Mouse (Mus musculus) myocyte (in vitro differentiated cells): ENCODE data around the gene Zbtb20. TPM values are rescaled to one million over a fixed set of nuclear protein-coding genes. Genes with fewer than 3 reads are reported as not detected.

Experiments used
- H3K27me3 ChIP-seq: one replicate; pipeline ENCODE4 v1.6.1; 2011; ENCODE audit not compliant: control insufficient read depth, insufficient read depth, insufficient read length
- H3K36me3 ChIP-seq: one replicate; pipeline ENCODE4 v1.6.1; 2011; ENCODE audit not compliant: control insufficient read depth, insufficient read depth
- H3K4me2 ChIP-seq: one replicate; pipeline ENCODE4 v1.6.1; 2011; ENCODE audit warnings: low read depth, control low read depth
- H3K4me3 ChIP-seq: one replicate; pipeline ENCODE4 v1.5.1; 2011; ENCODE audit warnings: mild to moderate bottlenecking, control low read depth, moderate library complexity
- H3K79me2 ChIP-seq: one replicate; pipeline ENCODE4 v1.6.1; 2011; ENCODE audit not compliant: control insufficient read depth, insufficient read depth
- H3ac ChIP-seq: one replicate; pipeline ENCODE4 v1.6.1; 2011; ENCODE audit not compliant: control insufficient read depth, insufficient read length
- CEBPB ChIP-seq: IDR thresholded peaks from 2 replicates; pipeline ENCODE4 v1.6.1; 2011; ENCODE audit warnings: mild to moderate bottlenecking, moderate library complexity; ENCODE audit not compliant: poor library complexity, insufficient read depth, severe bottlenecking
- E2F4 ChIP-seq: IDR thresholded peaks from one replicate; pipeline ENCODE4 v1.6.1; 2011; ENCODE audit warnings: mild to moderate bottlenecking, control low read depth, moderate library complexity; ENCODE audit not compliant: insufficient read depth
- MAX ChIP-seq: IDR thresholded peaks from one replicate; pipeline ENCODE4 v1.6.1; 2011; ENCODE audit warnings: low read depth, mild to moderate bottlenecking, control low read depth
- MYOD1 ChIP-seq, 3 experiments: IDR thresholded peaks; one replicate each; pipeline ENCODE4 v1.6.1; 2011; ENCODE audit warnings: control low read depth in 2 of 3, low read depth in 2 of 3, mild to moderate bottlenecking in 2 of 3, moderate library complexity in 1 of 3; ENCODE audit not compliant: insufficient read length in 2 of 3, control insufficient read depth in 1 of 3
- MYOG ChIP-seq, 3 experiments: IDR thresholded peaks; one replicate each; pipeline ENCODE4 v1.6.1; 2011; ENCODE audit warnings: control low read depth in 2 of 3, low read depth in 2 of 3, mild to moderate bottlenecking in 2 of 3; ENCODE audit not compliant: insufficient read length in 2 of 3, control insufficient read depth in 1 of 3, insufficient read depth in 1 of 3
- POLR2A ChIP-seq: IDR thresholded peaks from one replicate; pipeline ENCODE4 v1.6.1; 2011; ENCODE audit warnings: low read depth, mild to moderate bottlenecking, control low read depth, moderate library complexity; ENCODE audit not compliant: insufficient read length
- POLR2AphosphoS2 ChIP-seq: IDR thresholded peaks from one replicate; pipeline ENCODE4 v1.6.1; 2011; ENCODE audit warnings: low read depth, control low read depth; ENCODE audit not compliant: insufficient read length
- REST ChIP-seq: IDR thresholded peaks from one replicate; pipeline ENCODE4 v1.6.1; 2011; ENCODE audit warnings: mild to moderate bottlenecking, control low read depth, moderate library complexity; ENCODE audit not compliant: insufficient read depth, insufficient read length
- SRF ChIP-seq: IDR thresholded peaks from one replicate; pipeline ENCODE4 v1.6.1; 2011; ENCODE audit warnings: low read depth; ENCODE audit not compliant: control insufficient read depth, insufficient read length
- TCF12 ChIP-seq: IDR thresholded peaks from one replicate; pipeline ENCODE4 v1.6.1; 2011; ENCODE audit warnings: mild to moderate bottlenecking, control low read depth; ENCODE audit not compliant: poor library complexity, insufficient read depth, severe bottlenecking
- TCF3 ChIP-seq: IDR thresholded peaks from one replicate; pipeline ENCODE4 v1.6.1; 2011; ENCODE audit warnings: low read depth, control low read depth; ENCODE audit not compliant: insufficient read length
- USF1 ChIP-seq: IDR thresholded peaks from one replicate; pipeline ENCODE4 v1.6.1; 2011; ENCODE audit warnings: low read depth, mild to moderate bottlenecking, control low read depth, moderate library complexity
- polyA plus RNA-seq: library from polyadenylated mRNA; unstranded; fragments of >200 nt; fragmentation: generic; extraction: Trizol; gene quantifications from one replicate; pipeline ENCODE4 v1.2.1, GENCODE M21; 2012; ENCODE audit warnings: missing spikeins

Gene Zbtb20
- polyA plus RNA-seq, 1 experiment = 5.0 TPM

DNA sequence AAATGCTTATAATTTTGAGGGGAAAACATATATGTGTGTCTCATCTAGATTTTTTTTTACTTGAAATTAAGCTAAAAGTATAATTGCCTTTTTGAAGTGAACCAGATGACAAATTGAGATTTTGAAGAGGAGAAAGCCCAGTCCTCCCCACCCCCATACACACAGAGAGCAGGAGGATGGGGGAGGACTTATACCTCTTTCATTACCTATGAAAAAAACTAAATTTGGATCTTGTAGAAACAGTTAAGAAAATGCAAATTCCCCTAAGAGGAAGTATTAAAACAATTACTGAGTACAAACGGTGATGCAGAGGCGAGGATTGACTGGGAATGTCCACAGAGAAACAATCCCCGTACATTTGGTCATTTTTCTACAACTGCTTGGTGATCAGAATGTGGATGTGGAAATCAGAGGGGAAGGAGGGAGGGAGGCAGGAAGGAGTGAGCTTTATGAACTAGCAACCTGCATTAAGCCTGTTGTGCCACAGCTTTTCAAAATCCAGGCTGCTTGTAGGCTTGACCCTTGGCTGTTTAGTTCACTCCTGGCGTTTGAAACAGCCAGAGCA lies 578.8 kb downstream of the Zbtb20 start:
- no peak overlapping the region for H3K4me2 ChIP-seq
- H3ac ChIP-seq = no peak overlapping the region
- H3K4me3 ChIP-seq = no peak overlapping the region
- TF ChIP-seq MYOD1 (IDR thresholded peaks at IDR 0.05; ENCODE audit: control insufficient read depth in 1 of 3, insufficient read length in 2 of 3, low read depth in 2 of 3) (no peak), MAX (no peak), CEBPB (no peak), USF1 (no peak), REST (no peak), POLR2A (no peak), TCF3 (no peak), SRF (no peak), POLR2AphosphoS2 (no peak), MYOG (IDR thresholded peaks at IDR 0.05; ENCODE audit: control insufficient read depth in 1 of 3, insufficient read depth in 1 of 3, insufficient read length in 2 of 3, low read depth in 2 of 3) (no peak), TCF12 (no peak), E2F4 (no peak)
- no peaks in the 10 kb centered on the region for H3K27me3 ChIP-seq
- no peaks in the 10 kb centered on the region for H3K36me3 ChIP-seq
- peaks cover 21% of the 10 kb centered on the region for H3K79me2 ChIP-seq

- no peak overlapping the region for H3ac ChIP-seq
Observed at GRCm38 (mm10) chr16:43456446-43457172, 580.9 kb downstream of the Zbtb20 start.

DNA sequence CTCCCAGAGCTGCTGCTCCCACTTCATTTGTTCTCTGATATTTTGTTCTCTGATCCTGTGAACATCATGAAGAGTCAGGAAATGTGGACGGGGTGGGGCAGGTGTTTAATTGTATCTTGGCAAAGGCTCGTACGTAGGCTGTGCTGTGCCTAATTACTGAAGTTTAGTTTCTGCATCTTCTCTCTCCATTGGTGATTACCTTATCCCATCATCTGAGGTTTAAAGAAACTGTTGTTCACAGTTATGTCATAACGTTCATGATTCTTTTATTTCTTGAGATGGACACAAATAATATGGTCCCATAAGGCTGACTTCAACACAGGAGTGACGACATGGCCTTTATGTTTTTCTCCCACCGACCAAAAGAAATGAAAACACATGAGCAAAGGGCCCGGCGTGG lies 582.1 kb downstream of the Zbtb20 start:
- no peak overlapping the region for H3ac ChIP-seq
- H3K4me3 ChIP-seq = no peak overlapping the region
- no peaks in the 10 kb centered on the region for H3K27me3 ChIP-seq
- peaks cover 13% of the 10 kb centered on the region for H3K79me2 ChIP-seq
- peak overlapping the region; percentile 70 for H3K4me2 ChIP-seq
- TF ChIP-seq TCF3 = no peak
- no peak for TF ChIP-seq E2F4
- no peak for TF ChIP-seq MYOG (IDR thresholded peaks at IDR 0.05; ENCODE audit: control insufficient read depth in 1 of 3, insufficient read depth in 1 of 3, insufficient read length in 2 of 3, low read depth in 2 of 3)
- TF ChIP-seq POLR2AphosphoS2 = no peak
- no peak for TF ChIP-seq TCF12
- no peak for TF ChIP-seq MAX
- TF ChIP-seq CEBPB = no peak
- no peak for TF ChIP-seq POLR2A
- no peak for TF ChIP-seq MYOD1 (IDR thresholded peaks at IDR 0.05; ENCODE audit: control insufficient read depth in 1 of 3, insufficient read length in 2 of 3, low read depth in 2 of 3)
- no peak for TF ChIP-seq REST
- no peak for TF ChIP-seq USF1
- TF ChIP-seq SRF = no peak
- H3K36me3 ChIP-seq = no peaks in the 10 kb centered on the region

More at GRCm38 (mm10) chr16:43456446-43457172, 580.9 kb downstream of the Zbtb20 start:
- no peak overlapping the region for H3K4me3 ChIP-seq
- H3K4me2 ChIP-seq = peak overlapping the region; percentile 50
- TF ChIP-seq SRF (no peak), USF1 (no peak), POLR2A (no peak), TCF12 (no peak), POLR2AphosphoS2 (no peak), TCF3 (no peak), MYOD1 (IDR thresholded peaks at IDR 0.05; ENCODE audit: control insufficient read depth in 1 of 3, insufficient read length in 2 of 3, low read depth in 2 of 3) (no peak), CEBPB (no peak), E2F4 (no peak), MYOG (IDR thresholded peaks at IDR 0.05; ENCODE audit: control insufficient read depth in 1 of 3, insufficient read depth in 1 of 3, insufficient read length in 2 of 3, low read depth in 2 of 3) (no peak), REST (no peak), MAX (no peak)
- no peaks in the 10 kb centered on the region for H3K27me3 ChIP-seq
- peaks cover 18% of the 10 kb centered on the region for H3K79me2 ChIP-seq
- H3K36me3 ChIP-seq = no peaks in the 10 kb centered on the region

GRCm38 (mm10) chr16:43458726-43459223 lies 583.1 kb downstream of the Zbtb20 start:
- TF ChIP-seq SRF (no peak), MYOD1 (IDR thresholded peaks at IDR 0.05; ENCODE audit: control insufficient read depth in 1 of 3, insufficient read length in 2 of 3, low read depth in 2 of 3) (peak in 1 of 3 experiments; percentile 23)
- no peaks in the 10 kb centered on the region for H3K27me3 ChIP-seq
- H3K79me2 ChIP-seq = peaks cover 12% of the 10 kb centered on the region
- H3ac ChIP-seq = no peak overlapping the region
- peak overlapping the region; percentile 70 for H3K4me2 ChIP-seq
- no peaks in the 10 kb centered on the region for H3K36me3 ChIP-seq
- H3K4me3 ChIP-seq = no peak overlapping the region
